Mouse (Mus musculus): ENCODE data around the gene Maml3. TPM values are rescaled to one million over a fixed set of nuclear protein-coding genes. Genes with fewer than 3 reads are reported as not detected.

Maml3 gene
- polyA plus RNA-seq, 1 experiment from 2014 or later: 5.0 TPM

DNA sequence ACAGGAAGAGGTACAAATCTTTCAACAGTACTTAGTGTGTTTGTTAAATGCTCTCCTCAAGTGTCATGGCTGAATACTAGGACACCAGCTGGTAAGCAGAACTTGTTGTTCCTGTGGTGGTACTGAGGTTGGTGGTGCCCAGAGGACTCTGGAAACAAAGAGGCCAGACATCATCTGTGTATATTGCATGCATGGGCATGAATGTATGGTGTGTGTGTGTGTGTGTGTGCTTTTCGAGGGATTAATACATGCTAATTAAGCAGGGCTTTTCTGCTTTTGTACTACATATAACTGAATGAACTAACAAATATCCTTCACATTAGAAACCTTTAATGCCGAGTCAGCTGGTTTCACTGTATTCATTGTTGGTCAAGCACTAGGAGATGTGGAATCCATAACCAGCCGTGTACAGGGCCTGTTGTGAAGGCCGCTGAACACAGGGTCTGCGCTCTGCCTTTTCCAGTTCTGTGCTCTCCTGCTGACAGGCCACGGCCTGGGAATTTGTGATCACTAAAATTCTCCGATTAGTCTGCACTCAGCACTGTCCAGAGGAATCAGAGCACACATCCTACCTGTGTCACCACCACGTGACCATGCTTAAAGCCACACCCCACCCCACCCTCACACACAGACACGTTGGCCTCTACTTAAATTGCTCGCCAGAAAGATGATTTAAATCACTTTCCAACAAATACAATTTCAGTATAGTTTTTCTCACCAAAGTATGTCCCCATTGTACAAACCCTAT lies 197.6 kb downstream of the Maml3 start:
- Histone ChIP-seq H3K27me3 (replicated peaks; ENCODE audit: control insufficient read depth, insufficient read depth, low read length) (no peaks in the 10 kb centered on the region), H3K27ac (ENCODE audit: low read length) (no peak overlapping the region), H3K4me2 (ENCODE audit: low read length) (no peak overlapping the region), H3K9me3 (ENCODE audit: control insufficient read depth, low read length) (no peaks in the 10 kb centered on the region), H3K4me3 (replicated peaks; ENCODE audit: low read length) (no peak overlapping the region), H3K4me1 (replicated peaks; ENCODE audit: control insufficient read depth, insufficient read depth, low read length) (peaks cover 9% of the 10 kb centered on the region), H3K9ac (replicated peaks; ENCODE audit: low read depth, low read length) (no peak overlapping the region), H3K36me3 (ENCODE audit: control insufficient read depth, insufficient read depth) (no peaks in the 10 kb centered on the region)
- no peak for ATAC-seq
- 30% methylated on average over 10 of the region's 10 CpGs for WGBS

DNA sequence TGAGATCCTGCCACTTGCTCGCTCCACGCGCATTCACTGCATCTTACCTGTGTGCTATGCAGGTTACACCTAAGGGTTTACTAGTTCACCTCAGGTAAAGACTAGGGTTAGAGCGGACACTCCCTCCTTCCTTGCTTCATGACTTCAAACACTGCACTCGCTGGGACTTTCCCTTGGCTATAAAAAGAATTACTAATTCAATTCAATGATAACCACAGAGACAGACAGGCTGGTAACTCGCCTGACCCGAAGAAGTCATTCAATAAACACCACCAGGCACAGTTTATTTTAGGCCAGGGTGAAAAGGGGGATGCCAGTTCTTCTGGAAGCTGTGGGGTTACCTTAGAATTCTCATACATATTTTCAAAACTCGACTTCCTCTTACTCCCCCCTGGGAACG lies 199.0 kb downstream of the Maml3 start:
- no peak overlapping the region for H3K27ac ChIP-seq (ENCODE audit: low read length)
- H3K36me3 ChIP-seq (ENCODE audit: control insufficient read depth, insufficient read depth): no peaks in the 10 kb centered on the region
- H3K9me3 ChIP-seq (ENCODE audit: control insufficient read depth, low read length): no peaks in the 10 kb centered on the region
- no peak for ATAC-seq
- no peak overlapping the region for H3K4me3 ChIP-seq (replicated peaks; ENCODE audit: low read length)
- H3K9ac ChIP-seq (replicated peaks; ENCODE audit: low read depth, low read length): no peak overlapping the region
- H3K27me3 ChIP-seq (replicated peaks; ENCODE audit: control insufficient read depth, insufficient read depth, low read length): no peaks in the 10 kb centered on the region
- WGBS: 80% methylated on average over 9 of the region's 9 CpGs
- no peak overlapping the region for H3K4me2 ChIP-seq (ENCODE audit: low read length)
- H3K4me1 ChIP-seq (replicated peaks; ENCODE audit: control insufficient read depth, insufficient read depth, low read length): peaks cover 13% of the 10 kb centered on the region

DNA sequence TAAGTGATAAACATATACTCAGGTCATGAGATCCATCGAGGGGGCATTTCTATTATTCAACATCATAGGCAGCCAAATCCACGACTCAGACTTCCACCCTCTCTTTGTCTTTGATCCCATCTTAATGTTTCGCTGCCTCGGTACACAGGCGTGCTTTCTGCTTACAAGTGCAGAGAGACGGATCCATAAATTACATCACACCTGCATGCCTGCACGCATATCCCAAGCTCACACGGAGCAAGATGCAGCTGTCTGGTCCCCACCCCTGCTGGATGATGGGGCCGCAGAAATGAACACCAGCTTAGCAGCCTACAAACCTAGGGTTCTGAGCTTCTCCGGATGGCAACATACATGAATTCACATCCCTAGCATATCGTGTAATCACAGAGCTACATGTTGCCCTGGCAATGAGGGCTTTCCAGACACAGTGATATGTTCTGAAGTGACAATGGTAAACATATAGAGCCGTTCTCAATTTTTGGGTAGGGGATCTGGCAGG lies 200.5 kb downstream of the Maml3 start:
- 42% methylated on average over 12 of the region's 12 CpGs for WGBS
- H3K27ac ChIP-seq (ENCODE audit: low read length): peak overlapping the region; percentile 28
- ATAC-seq: peak; percentile 9; the same call in 1 of the 2 replicates
- no peaks in the 10 kb centered on the region for H3K9me3 ChIP-seq (ENCODE audit: control insufficient read depth, low read length)
- peaks cover 18% of the 10 kb centered on the region for H3K4me1 ChIP-seq (replicated peaks; ENCODE audit: control insufficient read depth, insufficient read depth, low read length)
- H3K9ac ChIP-seq (replicated peaks; ENCODE audit: low read depth, low read length): peak overlapping the region; percentile 39
- H3K4me3 ChIP-seq (replicated peaks; ENCODE audit: low read length): no peak overlapping the region
- peak overlapping the region; percentile 19; the same call in 1 of the 2 replicates for H3K4me2 ChIP-seq (ENCODE audit: low read length)
- H3K36me3 ChIP-seq (ENCODE audit: control insufficient read depth, insufficient read depth): no peaks in the 10 kb centered on the region
- H3K27me3 ChIP-seq (replicated peaks; ENCODE audit: control insufficient read depth, insufficient read depth, low read length): no peaks in the 10 kb centered on the region

DNA sequence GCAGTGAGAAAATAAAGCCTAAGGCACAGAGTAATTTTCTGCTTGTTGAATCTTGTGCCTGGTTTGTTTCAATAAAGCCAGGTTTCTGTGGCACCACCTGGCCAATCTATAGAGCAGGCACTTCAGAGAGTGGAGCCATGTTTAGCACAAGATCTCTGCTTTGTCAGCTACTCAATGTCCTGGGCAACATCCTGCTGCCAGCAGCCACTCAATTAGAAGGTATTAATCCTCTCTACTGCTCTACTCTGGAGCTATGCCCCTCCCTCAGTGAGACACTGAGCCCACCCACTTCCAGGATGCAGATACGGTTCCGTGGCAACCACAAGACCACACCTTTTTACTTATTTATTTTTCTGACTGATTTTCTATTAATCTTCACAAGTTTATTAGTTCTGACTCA lies 203.7 kb downstream of the Maml3 start:
- peaks cover 15% of the 10 kb centered on the region for H3K4me1 ChIP-seq (replicated peaks; ENCODE audit: control insufficient read depth, insufficient read depth, low read length)
- H3K9me3 ChIP-seq (ENCODE audit: control insufficient read depth, low read length): no peaks in the 10 kb centered on the region
- no peak overlapping the region for H3K4me2 ChIP-seq (ENCODE audit: low read length)
- no peaks in the 10 kb centered on the region for H3K27me3 ChIP-seq (replicated peaks; ENCODE audit: control insufficient read depth, insufficient read depth, low read length)
- no peak overlapping the region for H3K4me3 ChIP-seq (replicated peaks; ENCODE audit: low read length)
- no peak overlapping the region for H3K27ac ChIP-seq (ENCODE audit: low read length)
- no peak for ATAC-seq
- H3K36me3 ChIP-seq (ENCODE audit: control insufficient read depth, insufficient read depth): no peaks in the 10 kb centered on the region
- WGBS: 25% methylated on average over 2 of the region's 2 CpGs
- no peak overlapping the region for H3K9ac ChIP-seq (replicated peaks; ENCODE audit: low read depth, low read length)

DNA sequence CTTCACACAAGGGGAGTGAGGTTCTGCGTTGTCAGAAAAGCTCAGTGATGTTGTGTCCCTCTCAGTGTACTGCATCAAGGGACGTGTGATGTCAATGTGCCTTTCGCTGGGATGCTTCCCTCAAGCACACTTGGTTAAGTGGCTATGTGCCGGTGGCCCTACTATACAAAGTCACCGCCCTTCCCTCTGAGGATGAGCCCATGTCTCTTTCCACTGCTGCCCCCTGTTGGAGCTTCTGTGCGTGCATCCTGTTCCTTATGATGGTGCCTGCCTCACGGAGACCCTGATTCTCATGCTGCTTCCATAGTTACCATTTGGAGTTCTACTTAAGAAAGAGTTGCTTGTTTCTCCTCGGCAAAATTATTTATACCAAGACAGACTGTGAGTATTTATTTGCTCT lies 210.4 kb downstream of the Maml3 start:
- no peak overlapping the region for H3K4me3 ChIP-seq (replicated peaks; ENCODE audit: low read length)
- 59% methylated on average over 8 of the region's 8 CpGs for WGBS
- H3K9ac ChIP-seq (replicated peaks; ENCODE audit: low read depth, low read length): no peak overlapping the region
- no peaks in the 10 kb centered on the region for H3K27me3 ChIP-seq (replicated peaks; ENCODE audit: control insufficient read depth, insufficient read depth, low read length)
- no peaks in the 10 kb centered on the region for H3K36me3 ChIP-seq (ENCODE audit: control insufficient read depth, insufficient read depth)
- no peak for ATAC-seq
- H3K4me2 ChIP-seq (ENCODE audit: low read length): no peak overlapping the region
- no peak overlapping the region for H3K27ac ChIP-seq (ENCODE audit: low read length)
- no peaks in the 10 kb centered on the region; the same call in 1 of the 2 replicates for H3K9me3 ChIP-seq (ENCODE audit: control insufficient read depth, low read length)
- peaks cover 9% of the 10 kb centered on the region for H3K4me1 ChIP-seq (replicated peaks; ENCODE audit: control insufficient read depth, insufficient read depth, low read length)

DNA sequence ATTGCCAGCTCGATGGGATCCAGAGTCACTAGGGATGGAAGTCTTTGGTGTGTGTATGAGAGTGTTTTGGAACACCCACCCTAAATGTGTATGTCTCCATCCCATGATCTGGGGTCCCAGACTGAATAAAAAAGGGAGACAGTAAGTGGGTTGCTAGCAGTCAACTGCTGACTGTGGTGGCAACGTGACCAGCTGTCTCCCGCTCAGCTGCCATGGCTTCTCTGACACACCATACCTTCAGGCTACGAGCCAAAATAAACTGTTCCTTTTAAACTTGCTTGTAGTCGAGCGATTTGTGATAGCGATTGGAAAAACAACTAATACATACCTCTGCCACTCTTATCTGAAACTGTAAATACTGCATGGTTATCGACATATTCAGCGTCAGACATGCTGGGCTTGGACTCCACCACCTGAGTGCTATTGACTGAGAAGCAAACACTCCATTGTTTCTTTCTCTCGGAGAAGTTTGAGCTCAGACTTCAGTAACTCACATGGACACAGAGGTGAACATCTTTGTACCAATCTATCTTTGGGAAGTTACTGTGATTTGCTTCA lies 213.2 kb downstream of the Maml3 start:
- no peak for ATAC-seq
- no peaks in the 10 kb centered on the region for H3K27me3 ChIP-seq (replicated peaks; ENCODE audit: control insufficient read depth, insufficient read depth, low read length)
- H3K4me1 ChIP-seq (replicated peaks; ENCODE audit: control insufficient read depth, insufficient read depth, low read length): peaks cover 28% of the 10 kb centered on the region
- no peaks in the 10 kb centered on the region for H3K36me3 ChIP-seq (ENCODE audit: control insufficient read depth, insufficient read depth)
- no peak overlapping the region for H3K4me3 ChIP-seq (replicated peaks; ENCODE audit: low read length)
- no peak overlapping the region for H3K4me2 ChIP-seq (ENCODE audit: low read length)
- no peaks in the 10 kb centered on the region; the same call in 1 of the 2 replicates for H3K9me3 ChIP-seq (ENCODE audit: control insufficient read depth, low read length)
- WGBS: 76% methylated on average over 10 of the region's 10 CpGs
- no peak overlapping the region for H3K27ac ChIP-seq (ENCODE audit: low read length)
- no peak overlapping the region for H3K9ac ChIP-seq (replicated peaks; ENCODE audit: low read depth, low read length)

DNA sequence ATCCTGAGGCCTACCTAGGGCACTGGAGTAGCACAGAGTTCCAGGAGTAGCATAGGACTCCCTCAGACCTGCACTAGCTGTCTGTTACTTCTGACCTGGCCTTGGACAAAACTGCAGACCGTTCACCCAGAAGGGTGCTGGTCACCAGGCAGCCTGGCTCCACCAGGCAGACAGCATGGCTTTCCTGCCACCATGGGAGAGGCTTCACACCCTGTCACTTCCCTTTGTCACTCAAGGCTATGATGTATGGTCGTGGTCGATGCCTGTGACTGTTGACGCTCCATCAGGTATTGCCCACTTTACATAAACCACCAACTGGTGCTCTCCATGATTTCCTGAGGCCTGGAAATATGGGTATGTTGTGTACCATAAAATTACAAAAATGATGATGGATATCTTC lies 214.7 kb downstream of the Maml3 start:
- no peak; the same call in 1 of the 2 replicates for ATAC-seq
- 60% methylated on average over 4 of the region's 4 CpGs for WGBS
- Histone ChIP-seq H3K36me3 (ENCODE audit: control insufficient read depth, insufficient read depth) (no peaks in the 10 kb centered on the region), H3K27ac (ENCODE audit: low read length) (peak overlapping the region; percentile 91), H3K4me3 (replicated peaks; ENCODE audit: low read length) (no peak overlapping the region), H3K9me3 (ENCODE audit: control insufficient read depth, low read length) (no peaks in the 10 kb centered on the region), H3K4me2 (ENCODE audit: low read length) (no peak overlapping the region), H3K9ac (replicated peaks; ENCODE audit: low read depth, low read length) (0 out of 2 replicates have a peak overlapping the region, but pooled peaks have one; percentile 9), H3K27me3 (replicated peaks; ENCODE audit: control insufficient read depth, insufficient read depth, low read length) (no peaks in the 10 kb centered on the region), H3K4me1 (replicated peaks; ENCODE audit: control insufficient read depth, insufficient read depth, low read length) (peaks cover 28% of the 10 kb centered on the region)

DNA sequence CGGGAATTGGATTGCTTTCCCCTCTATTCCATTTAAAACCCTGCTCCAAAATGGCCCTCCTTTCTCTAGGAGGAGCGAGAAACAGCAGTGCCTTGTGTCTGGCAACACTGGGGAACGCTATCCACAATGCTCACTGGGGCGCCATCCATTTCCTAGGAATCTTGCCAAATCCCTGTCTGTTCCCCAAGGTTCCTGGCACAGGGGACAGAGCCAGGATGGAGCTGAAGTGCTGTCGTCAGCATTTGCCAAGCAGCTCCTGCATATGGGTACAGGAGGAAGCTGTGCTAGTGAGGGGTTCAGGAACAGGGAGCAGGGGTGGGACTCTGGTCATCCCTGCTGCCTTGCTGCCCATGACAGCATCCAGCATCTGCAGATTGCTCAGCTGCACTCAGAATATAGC lies 215.1 kb downstream of the Maml3 start:
- WGBS: 16% methylated on average over 5 of the region's 5 CpGs
- 0 out of 2 replicates have a peak overlapping the region, but pooled peaks have one; percentile 9 for H3K9ac ChIP-seq (replicated peaks; ENCODE audit: low read depth, low read length)
- H3K9me3 ChIP-seq (ENCODE audit: control insufficient read depth, low read length): no peaks in the 10 kb centered on the region
- H3K4me2 ChIP-seq (ENCODE audit: low read length): no peak overlapping the region
- H3K4me1 ChIP-seq (replicated peaks; ENCODE audit: control insufficient read depth, insufficient read depth, low read length): peaks cover 28% of the 10 kb centered on the region
- H3K27ac ChIP-seq (ENCODE audit: low read length): peak overlapping the region; percentile 91
- no peak overlapping the region for H3K4me3 ChIP-seq (replicated peaks; ENCODE audit: low read length)
- ATAC-seq: peak; percentile 94
- no peaks in the 10 kb centered on the region for H3K36me3 ChIP-seq (ENCODE audit: control insufficient read depth, insufficient read depth)
- no peaks in the 10 kb centered on the region for H3K27me3 ChIP-seq (replicated peaks; ENCODE audit: control insufficient read depth, insufficient read depth, low read length)

DNA sequence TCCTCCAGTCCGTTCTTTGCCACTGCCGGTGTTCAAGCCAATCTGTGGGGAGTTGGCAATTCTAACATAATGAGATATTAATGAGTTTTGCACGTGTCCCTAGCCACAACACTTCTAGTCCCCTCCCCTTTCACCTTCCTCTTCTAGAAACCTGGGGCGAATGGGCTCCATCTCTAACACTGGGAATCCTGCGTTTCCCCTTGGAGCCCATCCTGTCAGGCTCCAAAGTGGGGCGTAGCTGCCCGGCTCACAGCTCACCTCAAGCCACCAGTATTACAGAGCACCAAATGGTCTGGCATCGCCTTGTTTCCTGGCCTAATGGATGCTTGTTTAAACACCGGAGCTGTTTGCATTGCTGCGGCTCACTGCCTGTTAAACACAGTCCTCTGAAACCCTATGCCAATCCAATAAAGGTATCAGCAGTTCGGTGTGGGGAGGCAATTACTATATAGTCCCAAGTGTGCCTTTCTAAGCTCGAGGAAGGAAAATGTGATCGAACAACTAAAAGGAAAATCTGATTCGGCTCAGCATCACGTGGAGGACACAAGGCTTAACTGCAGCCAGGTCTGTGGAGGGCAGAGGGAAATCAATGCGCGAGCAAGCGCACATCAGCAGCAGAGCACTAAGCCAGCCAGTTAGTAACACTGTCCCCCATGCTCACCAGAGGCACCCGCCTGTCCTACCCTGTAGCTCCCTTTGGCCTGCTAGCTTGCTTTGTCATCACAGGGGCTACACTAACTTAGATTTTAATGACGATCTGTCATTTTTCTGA lies 216.0 kb downstream of the Maml3 start:
- peak; percentile 56 for ATAC-seq
- H3K36me3 ChIP-seq (ENCODE audit: control insufficient read depth, insufficient read depth): no peaks in the 10 kb centered on the region

More for the DNA sequence above, 216.0 kb downstream of the Maml3 start:
- no peak overlapping the region for H3K4me3 ChIP-seq (replicated peaks; ENCODE audit: low read length)
- WGBS: 9% methylated on average over 20 of the region's 20 CpGs
- H3K9ac ChIP-seq (replicated peaks; ENCODE audit: low read depth, low read length): peak overlapping the region; percentile 52
- no peaks in the 10 kb centered on the region for H3K9me3 ChIP-seq (ENCODE audit: control insufficient read depth, low read length)
- H3K27me3 ChIP-seq (replicated peaks; ENCODE audit: control insufficient read depth, insufficient read depth, low read length): no peaks in the 10 kb centered on the region
- peaks cover 29% of the 10 kb centered on the region for H3K4me1 ChIP-seq (replicated peaks; ENCODE audit: control insufficient read depth, insufficient read depth, low read length)
- H3K4me2 ChIP-seq (ENCODE audit: low read length): peak overlapping the region; percentile 45
- peak overlapping the region; percentile 91 for H3K27ac ChIP-seq (ENCODE audit: low read length)
